Mouse (Mus musculus): ENCODE results near the gene Sez6l2.

- TF ChIP-seq POLR2A (IDR thresholded peaks at IDR 0.05; ENCODE audit: insufficient read depth, low read depth, low read length): no peak
- TF ChIP-seq EP300 (IDR thresholded peaks at IDR 0.05; ENCODE audit: insufficient read depth, low read depth, low read length): no peak
- TF ChIP-seq CTCF (IDR thresholded peaks at IDR 0.05): no peak
These were observed 30.4 kb upstream of the Sez6l2 start for GRCm38 (mm10) chr7:126919973-126920372.

Measured in heart, adult 2 months (tissue).